Comparison of ENCODE assay signal across 13 mouse cellular contexts in genomic region chr1:105813709-105814061, GRCm38 (mm10). TPM values are rescaled to one million over a fixed set of nuclear protein-coding genes. Genes with fewer than 3 reads are reported as not detected.
DNase-seq lines count a peak whose midpoint lies in the region; ATAC-seq and TF ChIP-seq lines count a peak whose summit lies in the region.
"Had no signal": no experiment of that assay in that cellular context is flagged by ENCODE, and none has a peak within 500 bp of the region (broad histone marks: within the 10 kb centered on the region; RNA-seq: fewer than 3 reads in every experiment).

No protein-coding gene starts in this region.

- H3K9me3 ChIP-seq in kidney, embryonic 15.5 days (replicated peaks), result no peaks in the 10 kb centered on the region
- no peaks in the 10 kb centered on the region for H3K9me3 ChIP-seq in kidney, embryonic 14.5 days (ENCODE audit: control insufficient read depth, low read length)
- no peaks in the 10 kb centered on the region for H3K9me3 ChIP-seq in limb, embryonic 12.5 days
- H3K9me3 ChIP-seq in liver, embryonic 11.5 days (ENCODE audit: control insufficient read depth, low read length), result no peaks in the 10 kb centered on the region
- H3K9me3 ChIP-seq: embryonic facial prominence, embryonic 13.5 days; liver, embryonic 15.5 days had no signal

- peak; percentile 50 for ATAC-seq in kidney, embryonic 15.5 days (replicated peaks; ENCODE audit: low FRiP score)
- ATAC-seq in kidney, embryonic 14.5 days (ENCODE audit: low FRiP score, low TSS enrichment), result no peak
- ATAC-seq in limb, embryonic 12.5 days (ENCODE audit: insufficient number of reproducible peaks, insufficient read depth, low FRiP score, low TSS enrichment, low read depth), result peak; percentile 38; the same call in 1 of the 2 replicates
- ATAC-seq in liver, embryonic 11.5 days (replicated peaks; ENCODE audit: low FRiP score), result no peak

- H3K4me3 ChIP-seq in kidney, embryonic 15.5 days (replicated peaks), result no peak overlapping the region
- no peak overlapping the region for H3K4me3 ChIP-seq in kidney, embryonic 14.5 days (ENCODE audit: low read length)
- H3K4me3 ChIP-seq in testis, adult 2 months (ENCODE audit: control insufficient read depth, low read depth, low read length), result peak overlapping the region; percentile 39
- H3K4me3 ChIP-seq in limb, embryonic 12.5 days (replicated peaks), result no peak overlapping the region
- H3K4me3 ChIP-seq in liver, embryonic 11.5 days (ENCODE audit: low read depth, low read length), result no peak overlapping the region
- H3K4me3 ChIP-seq: embryonic facial prominence, embryonic 13.5 days; liver, embryonic 15.5 days had no signal

- H3K4me2 ChIP-seq in kidney, embryonic 15.5 days, result no peak overlapping the region
- H3K4me2 ChIP-seq in kidney, embryonic 14.5 days (replicated peaks; ENCODE audit: low read depth, low read length), result no peak overlapping the region
- peak overlapping the region; percentile 24 for H3K4me2 ChIP-seq in limb, embryonic 12.5 days
- H3K4me2 ChIP-seq in liver, embryonic 11.5 days, result no peak overlapping the region
- H3K4me2 ChIP-seq: embryonic facial prominence, embryonic 13.5 days; liver, embryonic 15.5 days had no signal

- no peak overlapping the region for H3K9ac ChIP-seq in kidney, embryonic 15.5 days
- no peak overlapping the region for H3K9ac ChIP-seq in kidney, embryonic 14.5 days (ENCODE audit: low read depth, low read length)
- H3K9ac ChIP-seq in limb, embryonic 12.5 days (replicated peaks), result no peak overlapping the region
- H3K9ac ChIP-seq in liver, embryonic 11.5 days (ENCODE audit: low read depth, low read length), result no peak overlapping the region
- H3K9ac ChIP-seq: embryonic facial prominence, embryonic 13.5 days; liver, embryonic 15.5 days had no signal

- peaks cover 7% of the 10 kb centered on the region for H3K4me1 ChIP-seq in kidney, embryonic 15.5 days
- peaks cover 5% of the 10 kb centered on the region; the same call in 1 of the 2 replicates for H3K4me1 ChIP-seq in kidney, embryonic 14.5 days (ENCODE audit: control insufficient read depth, insufficient read depth, low read length)
- H3K4me1 ChIP-seq in testis, adult 2 months (ENCODE audit: control insufficient read depth, insufficient read depth, low read length), result peaks cover 3% of the 10 kb centered on the region
- peaks cover 15% of the 10 kb centered on the region for H3K4me1 ChIP-seq in limb, embryonic 12.5 days (replicated peaks)
- no peaks in the 10 kb centered on the region for H3K4me1 ChIP-seq in liver, embryonic 11.5 days (replicated peaks; ENCODE audit: control insufficient read depth, insufficient read depth, low read length)
- H3K4me1 ChIP-seq: liver, embryonic 15.5 days had no signal

- no peak for TF ChIP-seq CTCF in testis, adult 2 months (IDR thresholded peaks at IDR 0.05; ENCODE audit: control insufficient read depth, insufficient read depth, insufficient replicate concordance, low read depth, low read length)

- no peak for DNase-seq in testis, postnatal 14 days (ENCODE audit: low spot score)
- DNase-seq in natural killer cell, adult 2 months (ENCODE audit: low spot score in 2 of 2), result no peak
- DNase-seq in spleen, postnatal 36 days (ENCODE audit: low spot score in 2 of 2), result no peak
- no peak for DNase-seq in liver, embryonic 11.5 days (ENCODE audit: low spot score)
- DNase-seq: heart, postnatal 36 days; layer of hippocampus, postnatal 36 days; right cerebral cortex, postnatal 14 days had no signal

- no peaks in the 10 kb centered on the region for H3K27me3 ChIP-seq in kidney, embryonic 15.5 days
- H3K27me3 ChIP-seq in kidney, embryonic 14.5 days (ENCODE audit: control insufficient read depth, insufficient read depth, low read length), result no peaks in the 10 kb centered on the region
- H3K27me3 ChIP-seq in testis, adult 2 months (ENCODE audit: control insufficient read depth, insufficient read depth, low read length), result no peaks in the 10 kb centered on the region
- H3K27me3 ChIP-seq in limb, embryonic 12.5 days, result no peaks in the 10 kb centered on the region
- no peaks in the 10 kb centered on the region for H3K27me3 ChIP-seq in liver, embryonic 11.5 days (replicated peaks; ENCODE audit: control insufficient read depth, insufficient read depth, low read length)
- H3K27me3 ChIP-seq: embryonic facial prominence, embryonic 13.5 days; liver, embryonic 15.5 days had no signal

- WGBS in kidney, embryonic 15.5 days, result 59% methylated on average over 11 of the region's 11 CpGs
- WGBS in kidney, embryonic 14.5 days, result 64% methylated on average over 11 of the region's 11 CpGs
- WGBS in limb, embryonic 12.5 days, result 45% methylated on average over 11 of the region's 11 CpGs
- WGBS in liver, embryonic 11.5 days, result 70% methylated on average over 11 of the region's 11 CpGs

- H3K36me3 ChIP-seq in kidney, embryonic 15.5 days, result no peaks in the 10 kb centered on the region
- H3K36me3 ChIP-seq in kidney, embryonic 14.5 days (ENCODE audit: control insufficient read depth, insufficient read depth, low read length), result no peaks in the 10 kb centered on the region
- H3K36me3 ChIP-seq in testis, adult 2 months (ENCODE audit: control insufficient read depth, insufficient read depth, low read length), result no peaks in the 10 kb centered on the region
- H3K36me3 ChIP-seq in limb, embryonic 12.5 days, result no peaks in the 10 kb centered on the region
- H3K36me3 ChIP-seq in liver, embryonic 11.5 days (ENCODE audit: control insufficient read depth, insufficient read depth, low read length), result no peaks in the 10 kb centered on the region
- H3K36me3 ChIP-seq: embryonic facial prominence, embryonic 13.5 days; liver, embryonic 15.5 days had no signal

- no peak for TF ChIP-seq POLR2A in testis, adult 2 months (IDR thresholded peaks at IDR 0.05; ENCODE audit: control insufficient read depth, low read depth, low read length)

- no peak overlapping the region for H3K27ac ChIP-seq in kidney, embryonic 15.5 days
- no peak overlapping the region for H3K27ac ChIP-seq in kidney, embryonic 14.5 days (ENCODE audit: low read depth, low read length)
- H3K27ac ChIP-seq in testis, adult 2 months (ENCODE audit: control insufficient read depth, insufficient read depth, low read depth, low read length), result no peak overlapping the region
- 0 out of 2 replicates have a peak overlapping the region, but pooled peaks have one; percentile 7 for H3K27ac ChIP-seq in limb, embryonic 12.5 days
- no peak overlapping the region for H3K27ac ChIP-seq in liver, embryonic 11.5 days (ENCODE audit: low read depth, low read length)
- H3K27ac ChIP-seq: embryonic facial prominence, embryonic 13.5 days; liver, embryonic 15.5 days had no signal

RNA-seq across cellular contexts. Expression of gene Tnfrsf11a, which starts 33.2 kb away (rescaled TPM):
- 1.4 and 1.5 TPM in 2 replicates for polyA plus RNA-seq in kidney, embryonic 15.5 days (2015; fragmentation: Nextera tagmentation; extraction: Ambion mirVana)
- 0.88 and 1.4 TPM in 2 replicates for polyA plus RNA-seq in kidney, embryonic 14.5 days (2014; fragmentation: Nextera tagmentation; extraction: Ambion mirVana)
- 0.26 and 0.36 TPM in 2 replicates for polyA plus RNA-seq in testis, adult 2 months (2012; rRNA removed)
- 0.44 and 0.84 TPM in 2 replicates for polyA plus RNA-seq in limb, embryonic 12.5 days (2016; fragmentation: Nextera tagmentation; extraction: Ambion mirVana)
- polyA plus RNA-seq in liver, embryonic 11.5 days (2014; fragmentation: Nextera tagmentation; extraction: Ambion mirVana), result 0.51 and 0.69 TPM in 2 replicates

Comparison
In these comparisons a context has a peak if more than half of its experiments do, and no peak if none do; other contexts are left out.
1. ATAC-seq: peak in kidney, embryonic 15.5 days (single experiment) and limb, embryonic 12.5 days (single experiment); none in kidney, embryonic 14.5 days (single experiment) and liver, embryonic 11.5 days (single experiment).